Mouse (Mus musculus) heart, embryonic 14.5 days (tissue): ENCODE measurements at regions not wholly inside any gene's neighbourhood (a gene's known extent, or its start where the extent isn't known, plus 50 kb on each side); places are given as distances from the start of the nearest gene placed in this dataset.

Experiments
- ATAC-seq: fragments of 200-750 bp; cut with Nextera tagmentation; 2 replicates; pipeline ENCODE4 v1.8.0; 2017; ENCODE audit warnings: low read depth, moderate TSS enrichment; ENCODE audit not compliant: insufficient number of reproducible peaks, insufficient read depth, low FRiP score
- H3K27ac ChIP-seq, 2 experiments: fragments of 200-500 bp in 1 of 2; fragments of 300-500 bp in 1 of 2; sonication (generic) in 1 of 2; replicated peaks in 1 of 2; 2 replicates each; pipeline ENCODE4 v1.5.1; 2012 to 2014; ENCODE audit warnings: low read depth in 2 of 2, low read length in 2 of 2, control low read depth in 1 of 2, mild to moderate bottlenecking in 1 of 2, mixed read lengths in 1 of 2; ENCODE audit not compliant: control insufficient read depth in 1 of 2, insufficient read depth in 1 of 2
- H3K27me3 ChIP-seq: fragments of 300-500 bp; sonication (generic); 2 replicates; pipeline ENCODE4 v1.6.1; 2014; ENCODE audit warnings: mild to moderate bottlenecking, low read length, control low read depth; ENCODE audit not compliant: control insufficient read depth, insufficient read depth
- H3K36me3 ChIP-seq: fragments of 300-500 bp; sonication (generic); 2 replicates; pipeline ENCODE4 v1.6.1; 2014; ENCODE audit warnings: mild to moderate bottlenecking, control low read depth, low read length, mixed read lengths; ENCODE audit not compliant: control insufficient read depth, insufficient read depth
- H3K4me1 ChIP-seq, 2 experiments: fragments of 200-500 bp in 1 of 2; fragments of 300-500 bp in 1 of 2; sonication (generic) in 1 of 2; 2 replicates each; pipeline ENCODE4 v1.6.1; 2012 to 2014; ENCODE audit warnings: low read length in 2 of 2, control low read depth in 1 of 2, mixed read lengths in 1 of 2; ENCODE audit not compliant: control insufficient read depth in 2 of 2, insufficient read depth in 2 of 2
- H3K4me2 ChIP-seq: fragments of 300-500 bp; sonication (generic); 2 replicates; pipeline ENCODE4 v1.6.1; 2014; ENCODE audit warnings: mild to moderate bottlenecking, low read length
- H3K4me3 ChIP-seq, 2 experiments: fragments of 200-500 bp in 1 of 2; fragments of 300-500 bp in 1 of 2; sonication (generic) in 1 of 2; 2 replicates each; pipeline ENCODE4 v1.5.1; 2012 to 2014; ENCODE audit warnings: low read length in 2 of 2, mild to moderate bottlenecking in 2 of 2, control low read depth in 1 of 2, low read depth in 1 of 2, moderate library complexity in 1 of 2; ENCODE audit not compliant: control insufficient read depth in 1 of 2, insufficient read depth in 1 of 2
- H3K9ac ChIP-seq: fragments of 300-500 bp; sonication (generic); 2 replicates; pipeline ENCODE4 v1.6.1; 2014; ENCODE audit warnings: mild to moderate bottlenecking, low read length
- H3K9me3 ChIP-seq: fragments of 300-500 bp; sonication (generic); 2 replicates; pipeline ENCODE4 v1.6.1; 2016; ENCODE audit warnings: low read length, control low read depth; ENCODE audit not compliant: control insufficient read depth
- WGBS: fragments of 180-500 bp; shearing (Covaris S2); extraction: QIAGEN DNeasy Blood & Tissue Kit; methylation state at CpG from one replicate; pipeline ENCODE4 v1.1.7; 2014; 5-methylcytosine and 5-hydroxymethylcytosine counted together

- H3K9ac ChIP-seq: no peak overlapping the region
- H3K4me2 ChIP-seq: no peak overlapping the region
- H3K36me3 ChIP-seq: no peaks in the 10 kb centered on the region
- ATAC-seq: no peak
- no peak overlapping the region for H3K4me3 ChIP-seq
- 59% methylated on average over 1 of the region's 1 CpGs for WGBS
- no peak overlapping the region for H3K27ac ChIP-seq
- no peaks in the 10 kb centered on the region for H3K4me1 ChIP-seq
- no peaks in the 10 kb centered on the region for H3K9me3 ChIP-seq
- no peaks in the 10 kb centered on the region for H3K27me3 ChIP-seq
Measured at GRCm38 (mm10) chr11:110716369-110716768, 251.5 kb upstream of the Kcnj16 start.

GRCm38 (mm10) chr11:110722701-110723100, 245.1 kb upstream of the Kcnj16 start:
- Histone ChIP-seq H3K4me2 (no peak overlapping the region), H3K27me3 (no peaks in the 10 kb centered on the region), H3K4me3 (no peak overlapping the region), H3K27ac (no peak overlapping the region), H3K9me3 (no peaks in the 10 kb centered on the region), H3K36me3 (no peaks in the 10 kb centered on the region), H3K9ac (no peak overlapping the region), H3K4me1 (no peaks in the 10 kb centered on the region)
- WGBS: 65% methylated on average over 5 of the region's 5 CpGs
- no peak for ATAC-seq

- Histone ChIP-seq H3K4me2 (no peak overlapping the region), H3K9me3 (no peaks in the 10 kb centered on the region), H3K36me3 (no peaks in the 10 kb centered on the region), H3K27ac (no peak overlapping the region), H3K4me3 (no peak overlapping the region), H3K9ac (no peak overlapping the region), H3K4me1 (no peaks in the 10 kb centered on the region), H3K27me3 (no peaks in the 10 kb centered on the region)
- 79% methylated on average over 6 of the region's 6 CpGs for WGBS
- ATAC-seq: no peak
Measured at GRCm38 (mm10) chr11:110723971-110724370, 243.9 kb upstream of the Kcnj16 start.

GRCm38 (mm10) chr11:110727357-110727961, 240.4 kb upstream of the Kcnj16 start:
- Histone ChIP-seq H3K9me3 (no peaks in the 10 kb centered on the region), H3K36me3 (no peaks in the 10 kb centered on the region), H3K27ac (no peak overlapping the region), H3K9ac (no peak overlapping the region), H3K4me3 (no peak overlapping the region), H3K27me3 (no peaks in the 10 kb centered on the region), H3K4me1 (no peaks in the 10 kb centered on the region), H3K4me2 (no peak overlapping the region)
- no peak for ATAC-seq
- WGBS: 62% methylated on average over 3 of the region's 3 CpGs

GRCm38 (mm10) chr11:110731510-110731909, 236.3 kb upstream of the Kcnj16 start:
- H3K4me2 ChIP-seq: no peak overlapping the region
- 82% methylated on average over 3 of the region's 3 CpGs for WGBS
- H3K27ac ChIP-seq: no peak overlapping the region
- ATAC-seq: no peak
- H3K27me3 ChIP-seq: no peaks in the 10 kb centered on the region
- H3K9me3 ChIP-seq: no peaks in the 10 kb centered on the region
- H3K4me1 ChIP-seq: no peaks in the 10 kb centered on the region
- H3K9ac ChIP-seq: no peak overlapping the region
- H3K4me3 ChIP-seq: no peak overlapping the region
- H3K36me3 ChIP-seq: no peaks in the 10 kb centered on the region

- Histone ChIP-seq H3K4me1 (no peaks in the 10 kb centered on the region), H3K36me3 (no peaks in the 10 kb centered on the region), H3K4me2 (no peak overlapping the region), H3K9ac (no peak overlapping the region), H3K9me3 (no peaks in the 10 kb centered on the region), H3K27ac (no peak overlapping the region), H3K4me3 (no peak overlapping the region), H3K27me3 (no peaks in the 10 kb centered on the region)
- no peak for ATAC-seq
Measured at GRCm38 (mm10) chr11:110774128-110774527, 193.7 kb upstream of the Kcnj16 start.

- Histone ChIP-seq H3K36me3 (no peaks in the 10 kb centered on the region), H3K4me2 (no peak overlapping the region), H3K27ac (peak overlapping the region in 1 of 2 experiments; percentile 11; a peak in 1 of 4 replicates), H3K9ac (no peak overlapping the region), H3K4me3 (no peak overlapping the region), H3K9me3 (peaks cover 6% of the 10 kb centered on the region; the same call in 1 of the 2 replicates), H3K4me1 (no peaks in the 10 kb centered on the region), H3K27me3 (no peaks in the 10 kb centered on the region)
- no peak for ATAC-seq
- WGBS: 58% methylated on average over 3 of the region's 3 CpGs
Measured at GRCm38 (mm10) chr11:110781492-110782276, 186.1 kb upstream of the Kcnj16 start.
